Mouse (Mus musculus) yolk sac, embryonic 10.5 days (tissue): ENCODE measurements around the gene Rcan2.

Experiments used
- DNase-seq: peaks from one replicate; pipeline ENCODE4 v3.0.0-alpha.2; 2017; ENCODE audit warnings: low spot score

Gene Rcan2

DNA sequence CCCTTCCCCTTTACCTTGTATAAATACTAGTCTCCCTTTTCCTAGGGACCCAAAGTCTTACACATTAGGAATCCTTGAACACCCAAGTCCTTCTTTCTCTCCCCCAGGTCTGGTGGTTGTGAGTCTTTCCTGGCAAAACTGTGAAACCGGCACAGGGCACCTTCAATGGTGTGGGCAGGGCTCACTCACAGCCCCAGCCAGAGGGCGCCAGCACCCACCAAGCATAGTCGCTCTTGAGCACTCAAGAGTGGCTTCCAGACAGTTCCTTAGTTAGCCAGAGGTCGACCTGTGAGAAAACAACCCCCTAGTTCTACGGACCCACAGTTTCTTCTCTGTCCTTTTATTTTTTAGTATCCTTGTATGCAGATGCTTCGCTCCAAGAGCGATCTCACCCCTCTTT lies at the start of gene Rcan2:
Rcan2 (plus strand) TSS at position 275 of the 400 bp plus-strand sequence.
- DNase-seq, result peak; percentile 19

- no peak for DNase-seq
These were observed 48.3 kb upstream of the Rcan2 start for GRCm38 (mm10) chr17:43752811-43753210.

DNA sequence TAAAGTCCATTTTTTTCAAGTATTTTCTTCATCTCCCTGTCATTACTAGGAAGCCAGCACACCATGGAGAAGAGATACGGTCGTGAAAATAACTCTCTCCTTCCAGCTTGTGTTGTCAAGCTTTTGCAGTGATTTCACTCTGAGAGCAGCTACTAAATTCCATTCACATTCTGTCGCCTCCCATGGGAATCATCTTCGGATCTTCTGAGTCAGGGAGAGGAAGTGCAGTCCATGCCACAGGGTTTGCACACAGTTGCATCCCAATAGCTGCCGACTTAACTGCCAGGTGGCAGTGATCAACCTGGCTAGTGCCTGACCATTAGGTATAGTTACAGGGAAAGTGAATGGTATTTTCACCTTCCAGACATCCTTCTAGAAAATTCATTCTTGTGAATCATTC lies 46.5 kb upstream of the Rcan2 start:
- DNase-seq, result no peak

DNA sequence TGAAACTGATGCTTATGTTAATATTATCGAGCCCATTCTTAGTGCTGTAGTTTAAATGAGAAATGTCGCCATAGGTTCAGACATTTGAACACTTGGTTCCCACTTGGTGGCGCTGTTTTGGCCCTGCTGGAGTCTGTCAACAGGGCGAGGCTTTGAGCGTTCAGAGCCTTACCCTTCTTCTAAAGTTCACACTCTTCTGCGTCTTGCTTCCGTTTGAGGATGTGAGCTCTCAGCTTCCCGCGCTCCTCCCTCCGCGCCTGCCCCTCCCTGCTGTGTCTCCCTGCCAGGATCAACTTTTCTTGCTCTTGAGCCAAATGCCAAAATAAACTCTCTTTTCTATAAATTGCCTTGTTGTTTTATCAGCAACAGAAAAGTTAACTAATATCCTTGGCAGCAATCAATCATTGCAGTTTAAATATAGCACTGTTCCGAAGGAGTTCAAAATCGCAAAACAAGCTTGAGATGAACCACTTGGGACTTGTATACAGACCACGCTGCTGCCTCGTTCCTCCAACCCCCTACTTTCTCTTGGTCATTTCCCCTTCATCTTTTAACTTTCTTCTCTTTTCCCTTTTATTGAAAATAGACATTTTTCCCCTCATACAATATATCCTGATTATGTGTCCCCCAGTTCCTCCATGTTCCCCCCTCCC lies 42.4 kb upstream of the Rcan2 start:
- no peak for DNase-seq

- no peak for DNase-seq
These were observed 16.6 kb upstream of the Rcan2 start for GRCm38 (mm10) chr17:43784531-43784930.

GRCm38 (mm10) chr17:43788222-43788621 lies 12.9 kb upstream of the Rcan2 start:
- no peak for DNase-seq

- DNase-seq, result no peak
These were observed 11.8 kb upstream of the Rcan2 start for GRCm38 (mm10) chr17:43789376-43789775.

DNA sequence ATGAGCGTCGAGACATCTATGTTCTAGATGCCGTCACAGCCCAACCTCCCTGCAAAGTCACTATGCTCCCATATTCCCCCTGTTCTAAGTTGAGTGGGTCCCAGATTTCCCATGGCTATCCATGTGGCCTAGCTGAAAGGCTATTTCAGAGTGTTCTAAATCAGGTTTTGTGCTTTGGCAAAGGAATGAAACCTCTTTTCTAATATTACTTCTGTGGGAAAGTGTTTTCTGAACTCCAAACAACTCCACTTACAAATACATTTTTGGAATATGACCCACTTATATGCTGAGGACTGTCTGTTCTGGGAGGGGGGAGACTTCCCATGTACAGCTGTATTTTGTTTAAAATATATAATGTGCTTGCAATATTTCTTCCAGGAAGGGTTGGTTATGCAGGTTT lies 9.4 kb upstream of the Rcan2 start:
- DNase-seq, result no peak

- DNase-seq, result no peak
These were observed 6.3 kb upstream of the Rcan2 start for GRCm38 (mm10) chr17:43794731-43795280.

GRCm38 (mm10) chr17:43801595-43802373 lies 633 bp downstream of the Rcan2 start:
- DNase-seq, result peak; percentile 56

DNA sequence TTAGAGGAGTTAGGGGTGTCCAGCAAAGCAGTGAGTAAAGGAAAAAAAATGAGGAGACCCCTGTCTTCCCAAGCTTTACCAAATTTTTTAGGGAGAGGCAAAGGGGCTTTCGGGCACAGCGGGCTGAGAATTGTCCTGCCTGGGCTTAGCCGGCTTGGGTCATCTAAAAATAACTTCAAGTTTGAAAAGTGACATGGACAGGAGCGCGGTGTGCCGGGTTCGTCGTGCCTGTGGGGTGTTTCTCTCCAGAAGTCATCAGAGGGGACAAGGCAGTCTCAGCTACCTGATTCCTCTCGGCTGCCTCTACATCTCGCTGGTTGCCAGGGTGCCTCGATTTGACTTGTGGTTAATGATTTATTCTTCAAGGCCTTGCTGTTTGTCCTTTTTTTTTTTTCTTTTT lies 1.3 kb downstream of the Rcan2 start:
- DNase-seq, result no peak

DNA sequence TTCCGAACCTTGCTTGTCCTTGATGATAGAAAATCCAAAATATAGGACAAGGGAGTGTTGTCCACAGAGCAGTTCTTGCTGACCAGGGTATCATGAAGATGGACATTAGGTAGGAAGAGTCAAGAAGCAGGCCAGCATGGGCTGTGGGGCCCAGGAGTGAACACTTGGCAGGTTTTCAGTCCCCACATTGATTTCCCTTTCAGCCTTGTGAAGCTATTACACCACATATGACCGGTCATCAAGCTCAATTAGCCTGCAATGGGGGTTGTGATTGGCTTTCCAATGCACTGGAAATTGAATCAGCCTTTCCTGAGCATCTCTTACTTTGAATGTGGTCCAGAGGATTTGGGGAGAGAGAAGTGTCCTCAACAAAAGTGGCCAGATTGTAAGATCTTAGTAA lies 2.0 kb downstream of the Rcan2 start:
- no peak for DNase-seq

DNA sequence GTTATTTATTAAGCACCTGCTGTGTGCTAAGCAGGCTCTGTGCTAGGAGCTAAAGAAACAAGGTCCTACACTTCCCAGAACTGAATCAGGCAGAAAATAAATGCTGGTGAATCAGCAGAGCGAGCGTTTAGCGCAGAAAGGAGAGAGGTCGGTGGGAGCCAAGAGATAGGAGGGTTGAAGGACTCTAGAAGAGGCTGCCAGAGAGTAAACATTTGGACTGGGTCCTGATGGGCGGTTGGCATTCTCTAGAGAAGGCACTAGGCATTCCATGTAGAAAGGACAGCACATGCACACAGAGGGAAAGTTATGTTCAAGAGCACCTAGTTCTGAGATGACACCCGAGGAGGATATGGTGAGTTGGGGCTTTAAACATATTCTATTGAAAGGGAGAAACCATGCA lies 2.6 kb downstream of the Rcan2 start:
- no peak for DNase-seq

GRCm38 (mm10) chr17:43806841-43807240 lies 5.7 kb downstream of the Rcan2 start:
- DNase-seq, result no peak

- DNase-seq, result no peak
These were observed 10.3 kb downstream of the Rcan2 start for GRCm38 (mm10) chr17:43811453-43811852.

DNA sequence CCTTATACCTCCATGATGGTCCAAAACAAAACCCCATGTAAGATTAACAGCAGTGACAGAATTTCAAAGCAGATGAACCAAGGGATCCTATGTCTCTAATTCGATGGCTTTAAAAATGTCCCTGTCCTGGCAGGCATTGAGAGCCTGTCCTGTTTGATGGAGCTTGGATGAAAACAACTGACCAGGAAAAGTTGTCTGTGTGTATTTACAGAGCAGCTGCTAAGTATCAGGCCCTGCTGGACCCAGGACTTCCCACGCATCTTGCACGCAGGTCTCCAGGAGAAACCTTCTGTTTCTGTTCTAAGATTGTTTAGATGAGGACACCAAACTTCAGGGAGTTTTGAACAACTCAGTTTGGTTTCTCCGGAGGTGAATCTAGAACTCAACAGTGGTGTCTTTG lies 14.2 kb downstream of the Rcan2 start:
- DNase-seq, result no peak

DNA sequence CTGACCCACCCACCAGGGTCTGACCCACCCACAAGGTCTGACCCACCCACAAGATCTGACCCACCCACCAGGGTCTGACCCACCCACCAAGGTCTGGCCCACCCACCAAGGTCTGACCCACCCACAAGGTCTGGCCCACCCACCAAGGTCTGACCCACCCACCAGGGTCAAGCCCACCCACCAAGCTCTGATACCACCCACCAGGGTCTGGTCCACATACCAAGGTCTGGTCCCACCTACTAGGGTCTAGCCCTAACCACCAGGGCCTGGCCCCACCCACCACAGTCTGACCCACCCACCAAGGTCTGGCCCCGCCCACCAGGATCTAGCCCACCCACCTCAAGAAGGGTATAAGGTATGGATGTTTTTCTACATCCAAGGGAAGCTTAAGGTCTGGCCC lies 15.3 kb downstream of the Rcan2 start:
- no peak for DNase-seq

DNA sequence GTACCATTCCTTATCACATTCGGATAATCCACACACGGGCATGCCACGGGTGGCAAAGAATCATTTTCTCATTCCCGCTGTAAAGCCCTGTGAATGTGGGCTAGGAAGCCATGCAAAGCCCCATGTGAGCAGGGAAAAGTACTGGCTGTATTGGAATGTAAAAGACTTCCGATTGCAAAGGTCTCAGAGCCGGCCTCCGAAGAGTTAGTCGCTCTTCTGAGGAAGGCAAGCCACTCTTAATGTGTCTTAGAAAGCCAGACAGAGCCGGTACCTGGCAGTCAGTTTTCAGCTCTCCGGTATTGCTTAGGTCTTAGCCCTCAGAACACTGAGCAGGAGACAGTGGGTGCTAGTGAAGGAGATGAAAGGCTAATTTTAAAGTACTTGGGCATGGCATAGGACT lies 16.0 kb downstream of the Rcan2 start:
- no peak for DNase-seq

- DNase-seq, result no peak
These were observed 17.2 kb downstream of the Rcan2 start for GRCm38 (mm10) chr17:43818390-43818789.

- DNase-seq, result no peak
These were observed 19.8 kb downstream of the Rcan2 start for GRCm38 (mm10) chr17:43820904-43821303.

DNA sequence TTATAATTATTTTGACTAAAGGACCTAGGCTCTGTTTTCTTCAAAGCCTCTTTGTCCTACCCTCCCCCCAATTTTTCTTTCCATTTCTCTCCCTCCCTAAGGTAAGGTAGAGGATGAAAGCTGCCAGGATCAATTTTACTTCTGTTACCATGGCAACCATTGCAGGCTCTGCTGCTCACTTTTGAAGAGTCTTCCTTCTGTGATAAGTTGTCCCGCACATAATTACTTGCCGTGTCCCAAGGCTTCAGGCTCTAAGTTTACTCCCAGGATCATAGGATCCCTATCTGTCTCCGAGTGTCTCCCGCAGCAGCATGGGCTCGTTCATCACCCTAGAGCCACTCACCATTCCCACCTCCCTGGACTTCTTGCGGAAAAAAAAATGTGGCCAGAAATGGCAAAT lies 21.1 kb downstream of the Rcan2 start:
- DNase-seq, result no peak

- no peak for DNase-seq
These were observed 21.5 kb downstream of the Rcan2 start for GRCm38 (mm10) chr17:43822630-43823029.

- no peak for DNase-seq
These were observed 23.7 kb downstream of the Rcan2 start for GRCm38 (mm10) chr17:43824781-43825410.
